Comparison of ENCODE assay signal across 8 mouse cellular contexts in the genomic region with DNA sequence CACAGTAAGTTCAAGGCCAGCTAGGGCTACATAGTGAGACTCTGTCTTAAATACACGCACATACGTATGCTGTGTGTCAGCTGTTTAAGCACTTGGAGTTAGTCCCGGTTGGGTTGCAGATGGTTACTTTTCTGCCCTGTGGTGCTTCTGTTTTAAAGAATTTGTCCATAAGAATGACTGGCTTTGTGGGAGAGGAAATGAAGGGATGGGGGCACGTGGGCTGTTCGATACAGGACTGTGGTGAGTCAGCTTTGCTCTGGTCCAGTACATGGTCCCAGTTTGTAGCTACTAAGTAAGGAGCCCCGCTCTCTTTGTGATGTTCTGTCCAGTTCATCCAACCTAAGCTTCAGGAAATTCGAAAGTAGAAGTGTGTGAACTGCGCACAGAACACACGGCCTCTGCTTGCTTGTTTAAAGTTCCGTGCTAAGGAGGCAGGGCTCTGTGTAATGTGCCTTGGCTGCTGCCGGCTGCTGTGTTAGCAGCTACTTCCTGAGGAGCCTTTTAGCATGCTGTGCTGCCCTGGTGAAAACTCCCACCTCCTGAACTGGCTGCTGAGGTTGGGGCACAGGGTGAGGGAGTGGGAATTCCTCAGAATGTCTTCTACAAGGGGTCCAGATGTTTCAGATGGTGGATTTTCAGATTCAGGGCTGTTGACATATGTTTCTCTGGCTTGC. TPM values are rescaled to one million over a fixed set of nuclear protein-coding genes. Genes with fewer than 3 reads are reported as not detected.
A peak's percentile ranks its signal among the peaks of the same experiment; 100 is the strongest.
DNase-seq lines count a peak whose midpoint lies in the region; ATAC-seq and TF ChIP-seq lines count a peak whose summit lies in the region.

No protein-coding gene starts in this region.

- H3K4me3 ChIP-seq in heart, embryonic 12.5 days = 0 out of 2 replicates have a peak overlapping the region, but pooled peaks have one; percentile 12
- H3K4me3 ChIP-seq in E14TG2a.4 (replicated peaks; ENCODE audit: low read length) = peak overlapping the region; percentile 11; the same call in 1 of the 2 replicates
- H3K4me3 ChIP-seq in intestine, embryonic 15.5 days (replicated peaks) = no peak overlapping the region

- no peak for DNase-seq in heart, adult 11 months
- DNase-seq in naive thymus-derived CD4-positive, alpha-beta T cell, adult 2 months (ENCODE audit: low read depth) = peak; percentile 62
- DNase-seq in frontal cortex, postnatal 25 days (ENCODE audit: low spot score in 2 of 2) = no peak
- no peak for DNase-seq in cerebellum, postnatal 36 days
- DNase-seq in spleen, adult 12 weeks (ENCODE audit: low spot score) = no peak

- no peak for ATAC-seq in heart, embryonic 12.5 days (ENCODE audit: insufficient number of reproducible peaks, low FRiP score)
- 0 out of 2 replicates have a peak, but pooled peaks have one; percentile 7 for ATAC-seq in intestine, embryonic 15.5 days

- 37% methylated on average over 11 of the region's 11 CpGs for WGBS in heart, embryonic 12.5 days
- 23% methylated on average over 11 of the region's 11 CpGs for WGBS in intestine, embryonic 15.5 days

- H3K27ac ChIP-seq in heart, embryonic 12.5 days (ENCODE audit: poor library complexity, severe bottlenecking) = peak overlapping the region; percentile 41; the same call in 1 of the 2 replicates
- peak overlapping the region; percentile 57; the same call in 1 of the 2 replicates for H3K27ac ChIP-seq in intestine, embryonic 15.5 days

- no peaks in the 10 kb centered on the region; the same call in none of the 2 replicates for H3K36me3 ChIP-seq in heart, embryonic 12.5 days
- H3K36me3 ChIP-seq in E14TG2a.4 (ENCODE audit: insufficient read depth, low read length) = peaks cover 26% of the 10 kb centered on the region
- no peaks in the 10 kb centered on the region for H3K36me3 ChIP-seq in intestine, embryonic 15.5 days

- TF ChIP-seq CTCF in E14TG2a.4 (conservative IDR thresholded peaks at IDR 0.05; ENCODE audit: low read length) = no peak

- H3K27me3 ChIP-seq in heart, embryonic 12.5 days (replicated peaks) = no peaks in the 10 kb centered on the region
- no peaks in the 10 kb centered on the region for H3K27me3 ChIP-seq in E14TG2a.4 (ENCODE audit: insufficient read depth, low read length)
- no peaks in the 10 kb centered on the region for H3K27me3 ChIP-seq in intestine, embryonic 15.5 days (replicated peaks)

- no peaks in the 10 kb centered on the region for H3K9me3 ChIP-seq in heart, embryonic 12.5 days (replicated peaks)
- H3K9me3 ChIP-seq in E14TG2a.4 (ENCODE audit: low read length) = no peaks in the 10 kb centered on the region
- H3K9me3 ChIP-seq in intestine, embryonic 15.5 days = no peaks in the 10 kb centered on the region

- H3K4me2 ChIP-seq in heart, embryonic 12.5 days = peak overlapping the region; percentile 45
- H3K4me2 ChIP-seq in intestine, embryonic 15.5 days (replicated peaks) = peak overlapping the region; percentile 46

- no peak overlapping the region for H3K9ac ChIP-seq in heart, embryonic 12.5 days
- H3K9ac ChIP-seq in intestine, embryonic 15.5 days = no peak overlapping the region

- peaks cover 69% of the 10 kb centered on the region for H3K4me1 ChIP-seq in heart, embryonic 12.5 days (replicated peaks)
- H3K4me1 ChIP-seq in E14TG2a.4 (replicated peaks; ENCODE audit: low read depth, low read length) = peaks cover 92% of the 10 kb centered on the region
- peaks cover 49% of the 10 kb centered on the region for H3K4me1 ChIP-seq in intestine, embryonic 15.5 days (replicated peaks)

RNA-seq across cellular contexts. Expression of a gene that starts 31.5 kb away (rescaled TPM):
- polyA plus RNA-seq in heart, embryonic 12.5 days (2016; fragmentation: Nextera tagmentation; extraction: Ambion mirVana) = 10.0 and 10.8 TPM in 2 replicates
- 9.7 and 10.0 TPM in 2 replicates for polyA plus RNA-seq in intestine, embryonic 15.5 days (2015; fragmentation: Nextera tagmentation; extraction: Ambion mirVana)
